Mouse (Mus musculus) naive thymus-derived CD4-positive, alpha-beta T cell, adult 2 months (primary cell): ENCODE results near the gene Gm8922.
"Not testable (repeated sequence)": the region's sequence is repeated elsewhere in the genome, so short reads cannot be mapped to it uniquely, and the experiment has no call there.

ENCODE experiments used
- DNase-seq: peaks from one replicate; pipeline ENCODE4 v3.0.0-alpha.2; 2011; ENCODE audit warnings: low read depth

The Gm8922 gene

DNA sequence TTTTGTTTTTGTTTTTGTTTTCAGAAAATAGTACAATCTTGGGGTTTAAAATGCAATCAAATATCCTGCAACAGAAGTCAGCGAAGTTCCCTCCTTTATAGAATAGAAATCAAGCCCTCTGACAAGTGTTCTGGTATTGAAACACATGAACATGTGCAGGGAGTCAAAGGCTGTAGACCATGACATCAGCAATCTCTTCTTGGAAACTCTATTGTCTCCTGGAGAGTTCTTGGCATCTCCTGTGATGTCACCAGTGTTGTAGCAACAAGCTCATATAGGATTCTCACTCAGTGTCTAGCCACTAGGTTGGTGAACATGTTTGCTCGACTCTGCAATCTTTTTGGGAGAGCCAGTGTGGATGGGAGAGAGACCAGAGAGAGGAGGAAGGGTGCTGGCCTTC lies at the start of gene Gm8922:
Gene Gm8922 (plus strand): TSS at position 301 of the 400 bp plus-strand sequence.
- DNase-seq = not testable (repeated sequence)
